Mouse (Mus musculus) erythroblast, embryonic 14.5 days (primary cell): ENCODE data around the gene Qrich1.

Source experiments
- GATA1 ChIP-seq: IDR thresholded peaks from 2 replicates; pipeline ENCODE4 v1.6.1; 2012; ENCODE audit warnings: low read length, inconsistent platforms, mixed read lengths
- TAL1 ChIP-seq: IDR thresholded peaks from 3 replicates; pipeline ENCODE4 v1.6.1; 2012; ENCODE audit warnings: low read length, inconsistent platforms, mixed read lengths

- TF ChIP-seq TAL1 (no peak), GATA1 (no peak)
These were observed 35.6 kb upstream of the Qrich1 start for GRCm38 (mm10) chr9:108480813-108481519.
